Mouse (Mus musculus): ENCODE results near the gene Cd180.
A peak's percentile ranks its signal among the peaks of the same experiment; 100 is the strongest.
"Not testable (repeated sequence)": the region's sequence is repeated elsewhere in the genome, so short reads cannot be mapped to it uniquely, and the experiment has no call there.

Cd180 gene

DNA sequence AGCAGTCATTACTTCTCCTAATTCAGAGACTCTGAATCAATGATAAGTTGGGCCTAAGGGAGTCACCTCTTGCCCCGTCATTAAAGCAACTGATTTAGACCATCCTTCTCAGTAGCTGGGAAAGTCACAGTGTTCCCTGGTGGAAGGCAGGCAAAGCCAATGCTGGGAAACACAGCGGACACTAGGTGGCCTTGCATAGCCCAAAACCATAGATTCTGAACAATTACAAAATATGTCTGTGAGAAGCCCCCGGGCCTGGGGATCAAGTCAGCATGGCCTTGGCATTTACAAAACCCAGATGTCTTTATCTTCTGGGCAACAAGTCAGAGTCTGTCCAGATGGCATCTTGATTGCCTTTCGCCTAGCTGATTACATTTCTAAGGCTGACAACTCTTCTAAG is 8.5 kb upstream of the Cd180 start:
- no peak for DNase-seq

DNA sequence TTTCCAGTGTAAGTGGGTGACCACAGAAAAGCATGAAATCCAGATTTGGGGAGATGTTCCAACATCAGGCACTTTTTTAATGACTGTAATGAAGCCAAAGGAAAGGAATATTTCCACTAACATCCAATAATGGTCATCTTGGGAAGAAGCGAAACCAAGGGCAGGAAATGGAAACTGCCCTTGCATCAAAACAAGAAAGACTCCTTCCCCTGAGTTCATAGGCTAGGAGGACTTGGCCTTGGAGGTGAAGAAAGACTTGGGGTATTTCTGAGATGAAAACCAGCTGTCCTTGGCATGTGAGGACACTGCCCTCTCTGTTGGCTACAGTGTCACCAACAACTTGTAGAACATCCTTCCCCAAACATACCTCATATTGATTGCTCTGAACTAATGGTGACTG is 5.2 kb upstream of the Cd180 start:
- no peak for DNase-seq

- DNase-seq, result no peak
Observed at GRCm38 (mm10) chr13:102689201-102690090, 3.9 kb upstream of the Cd180 start.

DNA sequence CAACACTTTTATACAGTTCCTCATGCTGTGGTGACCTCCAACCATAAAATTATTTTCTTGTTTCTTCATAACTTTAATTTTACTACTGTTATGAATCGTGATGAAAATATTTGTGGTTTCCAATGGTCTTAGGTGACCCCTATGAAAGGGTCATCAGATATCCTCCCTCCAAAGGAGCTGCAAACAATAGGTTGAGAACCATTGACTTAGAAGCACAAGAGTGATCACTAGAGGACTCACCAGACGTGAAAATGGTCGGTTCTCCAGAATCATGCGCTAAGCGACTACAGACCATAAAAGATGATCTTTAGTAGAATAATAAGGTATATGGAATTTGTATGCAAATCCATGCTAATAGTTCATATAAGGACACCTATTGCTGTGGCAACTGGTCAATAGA is 3.2 kb upstream of the Cd180 start:
- no peak for DNase-seq

DNA sequence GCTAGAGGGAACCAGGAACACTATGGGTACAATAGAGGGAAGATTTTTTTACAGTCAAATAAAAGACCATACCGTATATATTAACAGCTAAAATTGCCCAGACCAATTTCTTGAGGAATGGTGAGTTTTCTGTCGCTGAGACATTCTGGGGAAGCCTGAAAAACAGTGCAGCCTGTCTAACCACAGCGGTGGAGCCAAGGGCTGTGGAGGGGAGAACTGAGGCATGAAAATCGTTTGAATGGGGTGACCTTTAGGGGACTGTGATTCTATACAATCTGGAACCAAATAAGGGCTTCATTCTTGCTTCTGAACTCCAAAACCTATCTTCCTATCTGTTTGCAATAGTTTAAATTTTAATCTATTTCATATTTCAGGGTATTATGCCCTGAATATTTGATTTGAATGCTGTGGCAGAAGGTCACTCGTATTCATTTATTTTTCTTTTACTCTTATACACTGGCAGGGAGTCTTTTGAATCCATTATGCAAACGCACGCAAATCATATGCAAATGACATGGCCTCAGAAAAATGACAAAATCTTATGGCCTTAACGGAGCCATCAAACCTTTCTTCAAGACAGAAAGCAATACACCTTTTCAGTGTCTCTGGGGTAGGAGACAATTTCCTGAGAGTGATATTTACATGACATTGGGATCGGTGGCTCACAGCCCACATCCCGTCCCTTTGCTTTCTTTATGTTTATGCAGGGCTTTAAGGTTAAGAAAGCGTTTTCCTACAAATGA is 1.8 kb upstream of the Cd180 start:
- DNase-seq, result no peak

- DNase-seq, result no peak
Observed at GRCm38 (mm10) chr13:102694154-102694553, 796 bp downstream of the Cd180 start.

DNA sequence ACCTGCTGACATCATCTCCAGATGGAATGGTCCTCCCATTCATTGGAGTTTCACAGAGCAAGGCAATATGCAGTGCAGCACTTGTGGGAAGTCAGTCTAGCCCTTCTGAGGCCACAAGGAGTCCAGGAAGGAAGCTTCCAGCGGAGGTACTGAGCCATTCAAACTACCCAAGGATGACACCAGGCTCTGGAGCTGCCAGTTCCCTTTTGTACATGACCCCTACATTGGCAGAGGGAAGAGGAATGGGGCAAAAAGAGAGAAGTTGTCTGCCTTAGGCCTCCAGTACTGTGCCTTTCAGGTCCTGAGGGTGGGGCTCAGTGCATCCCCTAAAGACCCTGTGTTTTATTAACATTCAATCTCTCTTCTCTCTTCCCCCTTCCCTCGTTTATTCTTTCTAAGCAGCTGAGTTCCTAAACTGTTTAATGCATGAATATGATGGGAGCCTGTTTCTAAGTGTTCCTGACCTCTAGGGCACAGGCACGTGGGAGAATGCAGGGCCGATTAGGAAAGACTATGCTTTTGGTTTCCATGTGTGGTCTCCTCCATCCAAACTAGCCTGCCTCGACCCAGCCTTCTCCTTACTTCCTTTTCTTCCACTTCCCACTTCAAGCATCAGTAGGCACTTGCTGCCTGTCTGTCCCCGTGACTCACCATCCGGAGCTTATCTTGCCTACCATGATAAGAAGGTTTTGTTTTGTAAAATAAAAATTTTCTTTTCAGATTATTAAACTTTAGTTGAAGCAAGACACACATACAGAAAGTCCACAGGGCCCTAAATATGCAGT is 2.0 kb downstream of the Cd180 start:
- DNase-seq, result no peak

- DNase-seq, result no peak
Observed at GRCm38 (mm10) chr13:102698335-102698734, 5.0 kb downstream of the Cd180 start.

DNA sequence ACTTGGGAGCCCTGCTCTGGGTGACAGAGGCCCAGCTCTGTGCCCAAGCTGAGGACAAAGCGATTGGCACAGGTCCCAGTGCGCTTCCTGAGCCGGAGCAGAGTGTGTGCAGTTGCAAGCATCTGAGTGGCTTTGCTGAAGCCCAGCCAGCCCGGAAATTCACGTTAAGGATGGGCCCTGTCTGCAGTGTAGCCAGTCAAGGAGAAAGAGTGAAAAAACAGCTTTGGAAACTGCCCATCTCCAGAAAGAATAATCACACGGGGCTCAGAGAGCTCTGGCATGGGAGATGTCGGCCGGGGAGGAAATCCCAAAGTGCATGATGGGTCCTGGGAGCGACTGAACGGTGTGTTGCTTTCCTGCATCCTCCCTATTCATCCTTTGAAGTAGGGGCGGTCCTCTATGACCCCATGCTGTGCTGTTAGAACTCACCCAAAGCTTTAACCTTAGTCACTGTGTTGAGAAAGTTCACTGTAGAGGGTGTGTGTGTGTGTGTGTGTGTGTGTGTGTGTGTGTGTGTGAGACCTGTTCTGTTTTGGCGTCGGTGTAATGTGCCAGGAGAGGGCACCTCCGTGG is 5.5 kb downstream of the Cd180 start:
- DNase-seq, result peak; percentile 38 to 50

GRCm38 (mm10) chr13:102700176-102700575 is 6.8 kb downstream of the Cd180 start:
- peak in 1 of 2 experiments; percentile 24 for DNase-seq

DNA sequence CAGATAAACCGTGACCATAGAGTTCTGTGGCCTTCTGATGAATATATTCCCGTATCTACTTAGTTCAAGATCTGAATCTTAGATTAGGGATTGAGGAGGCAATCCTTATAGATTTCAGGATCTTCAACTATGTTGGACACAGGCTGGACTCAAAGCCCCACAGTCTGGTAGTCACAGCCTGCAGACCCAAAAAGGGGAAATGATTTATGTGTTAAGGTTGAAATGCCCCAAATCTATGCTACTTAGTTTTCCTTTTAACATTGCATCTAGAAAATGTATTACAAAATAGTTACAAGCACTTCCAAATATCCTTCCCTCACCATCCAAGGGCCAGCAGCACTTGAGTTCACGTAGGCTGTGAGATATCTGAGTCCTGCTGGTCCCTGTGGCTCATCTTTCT is 7.4 kb downstream of the Cd180 start:
- DNase-seq, result no peak

- no peak for DNase-seq
Observed at GRCm38 (mm10) chr13:102716973-102717372, 23.6 kb downstream of the Cd180 start.

DNA sequence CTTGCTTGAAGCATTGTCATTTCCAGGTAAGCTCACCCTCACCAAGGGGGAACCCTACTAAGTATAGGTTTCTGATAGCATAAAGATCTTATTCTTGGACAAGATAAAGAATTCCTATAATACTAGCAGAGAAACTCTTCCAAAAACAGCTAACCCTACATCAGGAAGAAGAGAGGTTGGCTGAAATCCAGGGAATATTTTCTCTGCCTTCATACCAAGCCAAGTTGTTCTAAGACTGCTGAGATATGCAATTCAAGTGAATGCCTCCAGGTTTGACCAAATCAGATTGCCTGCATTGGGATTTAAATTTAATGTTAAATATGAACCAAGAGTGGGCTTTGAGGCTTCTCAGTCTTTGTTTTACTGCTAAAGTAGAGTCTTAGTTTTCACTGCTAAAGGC is 32.1 kb downstream of the Cd180 start:
- DNase-seq, result no peak

DNA sequence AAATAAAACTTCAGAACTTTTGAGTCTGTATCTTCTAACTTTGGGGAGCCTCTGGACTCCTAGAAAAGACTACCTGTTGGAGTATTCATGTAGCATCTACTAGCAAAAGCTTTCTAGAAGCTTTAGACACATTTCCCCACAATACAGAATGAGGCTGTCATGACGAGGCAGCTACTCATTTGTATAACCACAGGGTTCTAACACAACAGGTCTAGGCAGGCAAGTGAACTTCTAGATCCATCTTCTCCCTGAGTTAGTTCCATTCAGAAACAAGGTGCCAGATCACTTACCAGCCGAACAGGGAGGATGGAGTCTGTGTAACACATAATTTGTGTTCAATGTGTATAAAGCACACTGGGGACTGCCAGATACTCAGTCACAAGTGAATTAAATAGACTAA is 32.5 kb downstream of the Cd180 start:
- DNase-seq, result no peak

DNA sequence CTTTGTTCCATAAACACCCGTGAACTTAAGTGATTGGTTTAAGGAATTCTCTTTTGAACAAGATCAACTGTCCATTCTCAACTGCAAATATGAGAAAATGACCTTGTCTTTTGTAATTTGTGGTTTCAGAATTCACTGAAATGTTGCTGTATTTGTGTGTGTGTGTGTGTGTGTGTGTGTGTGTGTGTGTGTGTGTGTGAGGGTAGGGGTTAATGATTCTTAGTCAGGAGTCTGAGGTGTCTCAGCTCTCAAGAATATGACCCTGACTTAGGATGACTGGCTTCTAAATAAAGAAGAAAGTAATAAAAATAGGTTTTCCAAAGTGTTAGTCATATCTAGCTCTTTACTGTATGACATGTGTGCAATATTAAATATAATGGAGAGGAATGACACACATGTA is 33.5 kb downstream of the Cd180 start:
- no peak for DNase-seq

DNA sequence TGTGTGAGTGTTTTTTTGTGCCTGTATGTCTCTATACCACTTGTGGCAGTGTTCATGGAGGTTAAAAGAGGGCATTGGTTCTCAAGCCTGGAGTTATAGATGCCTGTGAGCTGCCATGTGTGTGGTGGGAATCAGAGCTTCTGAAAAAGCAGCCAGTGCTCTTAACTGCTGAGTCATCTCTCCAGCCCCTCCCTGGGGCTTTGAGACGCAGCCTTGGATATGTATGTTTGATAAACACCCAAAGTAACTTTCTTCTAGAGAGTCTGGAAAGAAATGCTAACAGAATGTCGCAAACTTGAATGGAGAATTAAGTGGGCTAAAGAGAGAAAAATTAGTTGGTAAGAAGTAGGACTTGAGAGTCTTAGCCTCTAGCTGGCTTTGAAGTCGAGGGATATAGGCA is 34.7 kb downstream of the Cd180 start:
- DNase-seq, result no peak

GRCm38 (mm10) chr13:102728951-102729350 is 35.6 kb downstream of the Cd180 start:
- not testable (repeated sequence) for DNase-seq

DNA sequence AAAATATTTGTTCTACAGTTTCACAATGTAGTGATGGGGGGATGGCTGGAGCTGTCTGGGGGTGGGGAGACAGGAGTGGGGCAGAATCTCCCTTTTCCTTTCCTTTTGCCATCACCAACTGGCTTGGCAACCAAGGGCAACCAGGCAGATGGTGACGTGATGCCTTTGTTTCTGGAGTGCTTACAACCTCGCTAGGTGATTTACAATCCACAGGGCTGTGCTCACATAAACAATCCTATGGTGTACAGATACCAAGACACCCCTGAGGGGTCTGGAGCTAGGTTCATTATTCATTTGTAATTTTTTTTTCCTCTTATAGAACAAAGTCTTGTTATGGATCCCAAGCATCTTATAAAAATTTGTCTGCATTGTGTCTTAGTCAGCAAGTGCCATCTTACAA is 39.7 kb downstream of the Cd180 start:
- DNase-seq, result no peak

DNA sequence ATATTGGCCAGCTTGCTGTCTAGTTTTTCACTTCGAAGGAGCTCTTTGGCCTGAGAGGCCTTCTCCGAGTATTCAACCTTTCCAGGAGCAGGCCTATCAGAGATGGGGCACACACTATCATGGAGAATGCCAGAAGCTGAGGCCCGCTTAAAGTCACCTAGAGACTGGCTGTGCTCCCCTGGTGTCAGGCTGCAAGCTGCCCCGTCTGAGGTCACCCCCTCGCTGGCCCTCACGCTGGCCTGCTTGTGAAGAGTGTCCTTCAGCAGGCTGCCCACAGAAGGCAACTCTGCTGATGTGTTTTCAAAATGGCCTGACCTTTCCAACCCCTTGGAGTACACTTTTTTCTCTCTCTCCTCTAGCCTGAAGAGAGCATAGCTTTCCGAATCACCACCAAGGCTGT is 44.5 kb downstream of the Cd180 start:
- no peak for DNase-seq

GRCm38 (mm10) chr13:102739720-102740535 is 46.6 kb downstream of the Cd180 start:
- DNase-seq, result no peak

DNA sequence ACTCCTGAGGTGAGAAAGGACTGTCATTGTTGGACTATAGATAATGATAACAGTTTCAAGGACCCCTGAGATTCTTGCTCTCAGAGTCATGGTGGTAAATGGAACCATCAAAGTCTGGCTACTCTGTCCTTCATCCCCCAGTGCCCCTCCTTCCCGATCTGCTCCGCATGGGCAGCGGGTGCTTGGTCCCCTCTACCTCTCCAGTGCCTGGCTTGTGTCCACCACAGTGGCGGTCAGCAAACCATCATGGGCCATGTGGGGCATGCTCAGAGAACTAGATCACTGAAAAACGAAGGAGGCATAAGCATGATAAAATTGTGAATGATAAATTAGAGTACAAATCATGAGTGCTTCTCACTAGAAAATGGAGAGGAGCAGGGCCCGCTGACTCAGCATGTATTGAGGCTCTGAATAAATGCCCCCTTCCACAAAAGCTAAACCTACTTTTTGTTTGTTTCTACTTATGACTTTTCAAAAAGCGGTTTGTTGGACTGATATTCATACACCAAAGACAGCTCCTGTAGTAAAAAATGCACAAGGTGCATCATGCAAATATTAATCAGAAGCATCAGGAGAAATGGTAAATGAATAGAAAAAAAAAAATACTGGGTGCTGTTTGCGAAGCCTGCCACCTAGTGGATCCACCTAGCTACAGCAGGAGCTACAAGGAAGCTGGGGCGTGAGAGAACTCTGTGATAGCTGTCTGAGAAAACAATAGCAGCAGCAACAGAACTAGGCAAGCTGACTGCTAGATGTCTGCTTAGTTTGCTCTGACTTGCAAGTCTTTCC is 51.3 kb downstream of the Cd180 start:
- peak; percentile 32 to 56 for DNase-seq
